In genomic region chr6:49318966-49319594, GRCm38 (mm10) we compare ENCODE assay signal across 8 mouse cellular contexts. TPM values are rescaled to one million over a fixed set of nuclear protein-coding genes. Genes with fewer than 3 reads are reported as not detected.
DNase-seq lines count a peak whose midpoint lies in the region; ATAC-seq and TF ChIP-seq lines count a peak whose summit lies in the region.

Gene Ccdc126 (plus strand): TSS chr6:49319274.

- H3K4me2 ChIP-seq in forebrain, postnatal 0 days (ENCODE audit: low read depth): peak within 1 kb of the TSS; percentile 59
- peak within 1 kb of the TSS; percentile 75 for H3K4me2 ChIP-seq in lung, embryonic 15.5 days

- H3K4me1 ChIP-seq in MEL (ENCODE audit: control insufficient read depth in 1 of 2, insufficient read depth in 2 of 2, low read length in 2 of 2): peaks cover 6 to 15% of the 10 kb centered on the region in 2 experiments; a peak in 3 of 4 replicates
- H3K4me1 ChIP-seq in cerebellum, adult 2 months (ENCODE audit: control insufficient read depth, insufficient read depth, low read length): no peaks in the 10 kb centered on the region
- H3K4me1 ChIP-seq in forebrain, postnatal 0 days (ENCODE audit: insufficient read depth): no peaks in the 10 kb centered on the region
- H3K4me1 ChIP-seq in lung, embryonic 15.5 days: peaks cover 13% of the 10 kb centered on the region

- peaks cover 3% of the 10 kb centered on the region for H3K79me2 ChIP-seq in MEL (ENCODE audit: control insufficient read depth, insufficient read depth, low read length, poor library complexity)

- ATAC-seq in forebrain, postnatal 0 days: peak; percentile 100
- peak; percentile 100 for ATAC-seq in lung, embryonic 15.5 days (ENCODE audit: borderline replicate concordance, extremely low read depth, low FRiP score, low TSS enrichment)

- peaks cover 0 to 3% of the 10 kb centered on the region in 2 experiments; a peak in 3 of 4 replicates for H3K27me3 ChIP-seq in MEL (ENCODE audit: control insufficient read depth in 1 of 2, insufficient read depth in 2 of 2, low read length in 2 of 2)
- no peaks in the 10 kb centered on the region for H3K27me3 ChIP-seq in cerebellum, adult 2 months (ENCODE audit: control insufficient read depth, insufficient read depth, low read length)
- no peaks in the 10 kb centered on the region for H3K27me3 ChIP-seq in forebrain, postnatal 0 days (ENCODE audit: insufficient read depth, low read length)
- H3K27me3 ChIP-seq in lung, embryonic 15.5 days: no peaks in the 10 kb centered on the region

- peaks cover 0 to 24% of the 10 kb centered on the region in 2 experiments; a peak in 2 of 4 replicates for H3K36me3 ChIP-seq in MEL (ENCODE audit: control insufficient read depth in 1 of 2, insufficient read depth in 2 of 2, low read length in 2 of 2)
- H3K36me3 ChIP-seq in forebrain, postnatal 0 days (ENCODE audit: insufficient read depth): no peaks in the 10 kb centered on the region
- no peaks in the 10 kb centered on the region for H3K36me3 ChIP-seq in lung, embryonic 15.5 days

- peak; percentile 42 to 84 (median 70) for TF ChIP-seq CTCF in MEL (IDR thresholded peaks at IDR 0.05 in 2 of 3, conservative IDR thresholded peaks at IDR 0.05 in 1 of 3; ENCODE audit: control insufficient read depth in 1 of 3, insufficient read depth in 1 of 3, low read depth in 2 of 3, low read length in 3 of 3, poor library complexity in 1 of 3, severe bottlenecking in 1 of 3)
- TF ChIP-seq CTCF in cerebellum, adult 2 months (IDR thresholded peaks at IDR 0.05; ENCODE audit: borderline replicate concordance, insufficient read depth, low read depth, low read length): peak; percentile 71
- TF ChIP-seq CTCF in forebrain, postnatal 0 days (IDR thresholded peaks at IDR 0.05; ENCODE audit: low read depth): peak; percentile 82

- H3K4me3 ChIP-seq in MEL (ENCODE audit: control insufficient read depth in 1 of 2, insufficient read depth in 1 of 2, low read depth in 2 of 2, low read length in 2 of 2): peak within 1 kb of the TSS; percentile 65 to 92
- H3K4me3 ChIP-seq in cerebellum, adult 2 months (replicated peaks; ENCODE audit: insufficient read depth, low read depth, low read length): peak within 1 kb of the TSS; percentile 65
- peak within 1 kb of the TSS; percentile 55 for H3K4me3 ChIP-seq in forebrain, postnatal 0 days (ENCODE audit: low read depth, low read length)
- peak within 1 kb of the TSS; percentile 68 for H3K4me3 ChIP-seq in lung, embryonic 15.5 days

- TF ChIP-seq RAD21 in MEL (IDR thresholded peaks at IDR 0.05; ENCODE audit: low read depth, low read length): peak; percentile 61

- TF ChIP-seq EP300 in MEL (IDR thresholded peaks at IDR 0.05; ENCODE audit: low read depth in 1 of 2, low read length in 2 of 2): no peak; a peak in 1 of 4 replicates

- no peaks in the 10 kb centered on the region for H3K9me3 ChIP-seq in MEL (replicated peaks; ENCODE audit: insufficient read depth, low read length)
- no peaks in the 10 kb centered on the region for H3K9me3 ChIP-seq in forebrain, postnatal 0 days (ENCODE audit: low read length)
- no peaks in the 10 kb centered on the region for H3K9me3 ChIP-seq in lung, embryonic 15.5 days

- peak; percentile 96 for DNase-seq in MEL (ENCODE audit: low read depth, low spot score)
- peak; percentile 97 to 98 for DNase-seq in cerebellum, adult 2 months
- peak; percentile 99 for DNase-seq in forebrain, postnatal 0 days
- peak; percentile 99 for DNase-seq in heart, postnatal 4 days
- peak; percentile 97 for DNase-seq in layer of hippocampus, adult 8-10 months (ENCODE audit: low spot score in 2 of 2)
- peak; percentile 97 for DNase-seq in ovary, adult 18-20 months (ENCODE audit: low spot score)
- DNase-seq in thymus, postnatal 0 days (ENCODE audit: low spot score): peak; percentile 99

- WGBS in cerebellum, adult 2 months: 0% methylated on average over 47 of the region's 47 CpGs
- 1% methylated on average over 47 of the region's 47 CpGs for WGBS in forebrain, postnatal 0 days
- under 1% methylated on average over 47 of the region's 47 CpGs for WGBS in lung, embryonic 15.5 days

- TF ChIP-seq POLR2A in MEL (IDR thresholded peaks at IDR 0.05; ENCODE audit: control insufficient read depth in 1 of 2, insufficient read depth in 1 of 2, low read depth in 1 of 2, low read length in 2 of 2, poor library complexity in 1 of 2): peak; percentile 53 to 66; a peak in 2 of 4 replicates
- peak; percentile 63; the same call in 1 of the 2 replicates for TF ChIP-seq POLR2A in cerebellum, adult 2 months (IDR thresholded peaks at IDR 0.05; ENCODE audit: borderline replicate concordance, insufficient read depth, low read length)

- peak within 1 kb of the TSS; percentile 84 for H3K9ac ChIP-seq in MEL (ENCODE audit: control insufficient read depth, low read depth, low read length, poor library complexity, severe bottlenecking)
- H3K9ac ChIP-seq in forebrain, postnatal 0 days: peak within 1 kb of the TSS; percentile 87
- peak within 1 kb of the TSS; percentile 75 for H3K9ac ChIP-seq in lung, embryonic 15.5 days

- H3K27ac ChIP-seq in MEL (ENCODE audit: control insufficient read depth, low read depth, low read length): peak within 1 kb of the TSS; percentile 18
- peak within 1 kb of the TSS; percentile 42; the same call in 1 of the 2 replicates for H3K27ac ChIP-seq in cerebellum, adult 2 months (ENCODE audit: insufficient read depth, low read length)
- peak within 1 kb of the TSS; percentile 79 for H3K27ac ChIP-seq in forebrain, postnatal 0 days (ENCODE audit: low read depth, low read length)
- H3K27ac ChIP-seq in lung, embryonic 15.5 days: peak within 1 kb of the TSS; percentile 79

TF ChIP-seq in MEL, 35 proteins besides CTCF, POLR2A, EP300 and RAD21 (continues in another document):
- TF ChIP-seq BHLHE40 (IDR thresholded peaks at IDR 0.05; ENCODE audit: borderline replicate concordance, low read depth, low read length) (peak; percentile 99), GABPA (IDR thresholded peaks at IDR 0.05; ENCODE audit: low read depth, low read length) (no peak), MAX (IDR thresholded peaks at IDR 0.05; ENCODE audit: low read length) (peak; percentile 98), ZMIZ1 (IDR thresholded peaks at IDR 0.05; ENCODE audit: low read depth, low read length) (no peak), USF2 (IDR thresholded peaks at IDR 0.05; ENCODE audit: borderline replicate concordance in 1 of 2, insufficient read depth in 1 of 2, low read depth in 1 of 2, low read length in 2 of 2) (0 out of 4 replicates have a peak, but pooled peaks of 1 of the 2 experiments have one; percentile 13), TAL1 (IDR thresholded peaks at IDR 0.05; ENCODE audit: low read length) (no peak), SIN3A (IDR thresholded peaks at IDR 0.05; ENCODE audit: low read length) (peak; percentile 100), MYB (IDR thresholded peaks at IDR 0.05; ENCODE audit: low read depth, low read length) (no peak), HCFC1 (IDR thresholded peaks at IDR 0.05; ENCODE audit: low read depth, low read length) (peak; percentile 98), ZKSCAN1 (IDR thresholded peaks at IDR 0.05; ENCODE audit: low read depth, low read length) (no peak), POLR2AphosphoS5 (IDR thresholded peaks at IDR 0.05; ENCODE audit: borderline replicate concordance, low read depth, low read length) (no peak), MAZ (IDR thresholded peaks at IDR 0.05; ENCODE audit: low read depth, low read length) (no peak), USF1 (IDR thresholded peaks at IDR 0.05; ENCODE audit: low read depth, low read length) (peak; percentile 89), MXI1 (IDR thresholded peaks at IDR 0.05; ENCODE audit: low read depth, low read length) (peak; percentile 100), ETS1 (IDR thresholded peaks at IDR 0.05; ENCODE audit: low read depth, low read length) (peak; percentile 65; the same call in 1 of the 2 replicates), CHD2 (IDR thresholded peaks at IDR 0.05; ENCODE audit: low read length) (peak; percentile 70), NRF1 (IDR thresholded peaks at IDR 0.05; ENCODE audit: insufficient read depth, low read depth, low read length, poor library complexity, severe bottlenecking) (peak; percentile 27; the same call in 1 of the 2 replicates), POLR2AphosphoS2 (IDR thresholded peaks at IDR 0.05; ENCODE audit: low read length) (no peak), E2F4 (IDR thresholded peaks at IDR 0.05; ENCODE audit: borderline replicate concordance, low read depth, low read length) (no peak), ZNF384 (IDR thresholded peaks at IDR 0.05; ENCODE audit: low read depth, low read length) (no peak), ELF1 (IDR thresholded peaks at IDR 0.05; ENCODE audit: low read depth, low read length) (peak; percentile 69), GATA1 (IDR thresholded peaks at IDR 0.05; ENCODE audit: low read depth, low read length) (no peak), SMC3 (IDR thresholded peaks at IDR 0.05; ENCODE audit: low read depth, low read length) (peak; percentile 58), CHD1 (IDR thresholded peaks at IDR 0.05; ENCODE audit: low read depth, low read length) (no peak), JUND (IDR thresholded peaks at IDR 0.05; ENCODE audit: low read depth, low read length) (no peak), KAT2A (conservative IDR thresholded peaks at IDR 0.05; ENCODE audit: low read depth, low read length) (no peak; the same call in 1 of the 2 replicates), MAFK (IDR thresholded peaks at IDR 0.05; ENCODE audit: borderline replicate concordance, low read depth, low read length) (no peak), RCOR1 (IDR thresholded peaks at IDR 0.05; ENCODE audit: low read depth, low read length) (no peak), TCF12 (IDR thresholded peaks at IDR 0.05; ENCODE audit: low read depth, low read length) (peak; percentile 58), MYC (IDR thresholded peaks at IDR 0.05; ENCODE audit: low read depth, low read length) (peak; percentile 98), MEF2A (IDR thresholded peaks at IDR 0.05; ENCODE audit: extremely low read depth, insufficient replicate concordance, low read depth, low read length, poor library complexity, severe bottlenecking) (no peak)

RNA-seq across cellular contexts. Expression of gene Ccdc126, which starts in this region (rescaled TPM):
- total RNA-seq in MEL (2012; rRNA removed): 3.9 and 4.4 TPM in 2 replicates
- polyA plus RNA-seq in MEL (2012; ENCODE audit: insufficient read depth in 1 of 2, insufficient read length in 2 of 2, low read depth in 1 of 2, low replicate concordance in 2 of 2, missing spikeins in 1 of 2): 1 to 10 TPM in 1 of 2 experiments, not detected in 1; 3.8 TPM
- 10.3 and 11.2 TPM in 2 replicates for polyA plus RNA-seq in cerebellum, adult 2 months (2012; rRNA removed)
- total RNA-seq in forebrain, postnatal 0 days (2014; rRNA removed): 6.7 and 11.3 TPM in 2 replicates
- polyA plus RNA-seq in forebrain, postnatal 0 days (2015; fragmentation: Nextera tagmentation; extraction: Ambion mirVana): 8.1 and 8.4 TPM in 2 replicates
- total RNA-seq in heart, postnatal 4 days (2021): 1 to 10 TPM; 4.4 to 4.9 TPM
- total RNA-seq in layer of hippocampus, adult 8-10 months (2022): 10 to 100 TPM in 2 of 4 experiments, 1 to 10 TPM in 2; 7.9 to 10.8 (median 9.4) TPM
- polyA plus RNA-seq in lung, embryonic 15.5 days (2015; fragmentation: Nextera tagmentation; extraction: Ambion mirVana): 12.2 and 13.4 TPM in 2 replicates
- polyA plus RNA-seq in thymus, postnatal 0 days (2015; fragmentation: Nextera tagmentation; extraction: Ambion mirVana): 9.3 and 9.4 TPM in 2 replicates

Comparison
In these comparisons a context has a peak if more than half of its experiments do, and no peak if none do; other contexts are left out.
1. Peak in every context shown above with its lines: DNase-seq, ATAC-seq, H3K4me3 ChIP-seq and H3K27ac ChIP-seq.
2. H3K27ac ChIP-seq: peak in every context shown above with its lines; median percentile 79 in forebrain, postnatal 0 days; 79 in lung, embryonic 15.5 days; 42 in cerebellum, adult 2 months; 18 in MEL.